Mouse (Mus musculus) MEL (cell line): ENCODE measurements at regions not wholly inside any gene's neighbourhood (a gene's known extent, or its start where the extent isn't known, plus 50 kb on each side); places are given as distances from the start of the nearest gene placed in this dataset.

ENCODE experiments used
- DNase-seq: peaks from one replicate; pipeline ENCODE4 v3.0.0; 2011; ENCODE audit warnings: low read depth, low spot score
- H3K27ac ChIP-seq: 2 replicates; pipeline ENCODE4 v1.5.1; 2012; ENCODE audit warnings: low read depth, mild to moderate bottlenecking, control low read depth, low read length, moderate library complexity; ENCODE audit not compliant: control insufficient read depth
- H3K27me3 ChIP-seq, 2 experiments: fragments of 150-350 bp in 1 of 2; sonication (generic) in 1 of 2; 2 replicates each; pipeline ENCODE4 v1.6.1; 2012; ENCODE audit warnings: low read length in 2 of 2, mild to moderate bottlenecking in 2 of 2, improper control_type of control experiment in 1 of 2, moderate library complexity in 1 of 2; ENCODE audit not compliant: insufficient read depth in 2 of 2, control insufficient read depth in 1 of 2
- H3K36me3 ChIP-seq, 2 experiments: 2 replicates each; pipeline ENCODE4 v1.6.1; 2012 to 2014; ENCODE audit warnings: low read length in 2 of 2, improper control_type of control experiment in 1 of 2, inconsistent platforms in 1 of 2, mild to moderate bottlenecking in 1 of 2; ENCODE audit not compliant: insufficient read depth in 2 of 2, control insufficient read depth in 1 of 2
- H3K4me1 ChIP-seq, 2 experiments: fragments of 150-350 bp in 1 of 2; sonication (generic) in 1 of 2; 2 replicates each; pipeline ENCODE4 v1.6.1; 2012; ENCODE audit warnings: low read length in 2 of 2, improper control_type of control experiment in 1 of 2, mild to moderate bottlenecking in 1 of 2; ENCODE audit not compliant: insufficient read depth in 2 of 2, control insufficient read depth in 1 of 2
- H3K4me3 ChIP-seq, 2 experiments: fragments of 150-350 bp in 1 of 2; sonication (generic) in 1 of 2; 2 replicates each; pipeline ENCODE4 v1.5.1; 2012; ENCODE audit warnings: low read depth in 2 of 2, low read length in 2 of 2, mild to moderate bottlenecking in 2 of 2, moderate library complexity in 2 of 2, control low read depth in 1 of 2, improper control_type of control experiment in 1 of 2; ENCODE audit not compliant: control insufficient read depth in 1 of 2, insufficient read depth in 1 of 2
- H3K79me2 ChIP-seq: 2 replicates; pipeline ENCODE4 v1.6.1; 2012; ENCODE audit warnings: mild to moderate bottlenecking, low read length, moderate library complexity; ENCODE audit not compliant: control insufficient read depth, poor library complexity, insufficient read depth
- H3K9ac ChIP-seq: 2 replicates; pipeline ENCODE4 v1.6.1; 2012; ENCODE audit warnings: low read depth, mild to moderate bottlenecking, control low read depth, low read length, moderate library complexity; ENCODE audit not compliant: control insufficient read depth, poor library complexity, severe bottlenecking
- H3K9me3 ChIP-seq: fragments of 150-350 bp; sonication (generic); replicated peaks from 2 replicates; pipeline ENCODE4 v1.6.1; 2012; ENCODE audit warnings: mild to moderate bottlenecking, low read length, improper control_type of control experiment, moderate library complexity; ENCODE audit not compliant: insufficient read depth
- BHLHE40 ChIP-seq: IDR thresholded peaks from 2 replicates; pipeline ENCODE4 v1.6.1; 2012; ENCODE audit warnings: low read depth, mild to moderate bottlenecking, inconsistent platforms, low read length, improper control_type of control experiment, borderline replicate concordance
- CHD1 ChIP-seq: IDR thresholded peaks from 2 replicates; pipeline ENCODE4 v1.6.1; 2012; ENCODE audit warnings: low read depth, mild to moderate bottlenecking, inconsistent platforms, low read length, improper control_type of control experiment
- CTCF ChIP-seq, 3 experiments: IDR thresholded peaks in 2 of 3; conservative IDR thresholded peaks in 1 of 3; 2 replicates each; pipeline ENCODE4 v1.5.1; 2011 to 2012; ENCODE audit warnings: low read length in 3 of 3, low read depth in 2 of 3, mild to moderate bottlenecking in 2 of 3, improper control_type of control experiment in 1 of 3, inconsistent platforms in 1 of 3, mixed read lengths in 1 of 3, moderate library complexity in 1 of 3; ENCODE audit not compliant: control insufficient read depth in 1 of 3, insufficient read depth in 1 of 3, poor library complexity in 1 of 3, severe bottlenecking in 1 of 3
- ELF1 ChIP-seq: IDR thresholded peaks from 2 replicates; pipeline ENCODE4 v1.6.1; 2014; ENCODE audit warnings: low read depth, mild to moderate bottlenecking, inconsistent platforms, low read length, improper control_type of control experiment, moderate library complexity
- GATA1 ChIP-seq: IDR thresholded peaks from 2 replicates; pipeline ENCODE4 v1.6.1; 2011; ENCODE audit warnings: low read depth, low read length, improper control_type of control experiment
- KAT2A ChIP-seq: conservative IDR thresholded peaks from 2 replicates; pipeline ENCODE4 v1.6.1; 2012; ENCODE audit warnings: low read depth, low read length, improper control_type of control experiment, inconsistent platforms
- MAFK ChIP-seq: IDR thresholded peaks from 2 replicates; pipeline ENCODE4 v1.6.1; 2011; ENCODE audit warnings: low read depth, mild to moderate bottlenecking, low read length, improper control_type of control experiment, borderline replicate concordance
- MYB ChIP-seq: IDR thresholded peaks from 2 replicates; pipeline ENCODE4 v1.6.1; 2011; ENCODE audit warnings: mild to moderate bottlenecking, low read depth, low read length, improper control_type of control experiment
- NELFE ChIP-seq: IDR thresholded peaks from 2 replicates; pipeline ENCODE4 v1.6.1; 2011; ENCODE audit warnings: low read depth, low read length, improper control_type of control experiment
- NRF1 ChIP-seq: IDR thresholded peaks from 2 replicates; pipeline ENCODE4 v1.6.1; 2014; ENCODE audit warnings: low read depth, mild to moderate bottlenecking, inconsistent platforms, low read length, improper control_type of control experiment, moderate library complexity; ENCODE audit not compliant: poor library complexity, insufficient read depth, severe bottlenecking
- POLR2AphosphoS2 ChIP-seq: IDR thresholded peaks from 2 replicates; pipeline ENCODE4 v1.6.1; 2011; ENCODE audit warnings: low read length, improper control_type of control experiment
- RAD21 ChIP-seq: IDR thresholded peaks from 2 replicates; pipeline ENCODE4 v1.6.1; 2011; ENCODE audit warnings: mild to moderate bottlenecking, low read depth, low read length, improper control_type of control experiment
- SIN3A ChIP-seq: IDR thresholded peaks from 2 replicates; pipeline ENCODE4 v1.6.1; 2012; ENCODE audit warnings: low read length, improper control_type of control experiment, inconsistent platforms
- TAL1 ChIP-seq: IDR thresholded peaks from 2 replicates; pipeline ENCODE4 v1.6.1; 2012; ENCODE audit warnings: mild to moderate bottlenecking, inconsistent platforms, low read length, moderate library complexity, mixed read lengths
- UBTF ChIP-seq: IDR thresholded peaks from 2 replicates; pipeline ENCODE4 v1.6.1; 2012; ENCODE audit warnings: low read depth, mild to moderate bottlenecking, inconsistent platforms, low read length, improper control_type of control experiment, moderate library complexity, borderline replicate concordance; ENCODE audit not compliant: insufficient read depth
- USF2 ChIP-seq, 2 experiments: IDR thresholded peaks; 2 replicates each; pipeline ENCODE4 v1.6.1; 2011 to 2012; ENCODE audit warnings: improper control_type of control experiment in 2 of 2, low read length in 2 of 2, borderline replicate concordance in 1 of 2, inconsistent platforms in 1 of 2, low read depth in 1 of 2, mild to moderate bottlenecking in 1 of 2; ENCODE audit not compliant: insufficient read depth in 1 of 2
- ZKSCAN1 ChIP-seq: IDR thresholded peaks from 2 replicates; pipeline ENCODE4 v1.6.1; 2012; ENCODE audit warnings: low read depth, mild to moderate bottlenecking, inconsistent platforms, low read length, improper control_type of control experiment, moderate library complexity
- ZMIZ1 ChIP-seq: IDR thresholded peaks from 2 replicates; pipeline ENCODE4 v1.6.1; 2012; ENCODE audit warnings: low read depth, mild to moderate bottlenecking, inconsistent platforms, low read length, improper control_type of control experiment, moderate library complexity

DNA sequence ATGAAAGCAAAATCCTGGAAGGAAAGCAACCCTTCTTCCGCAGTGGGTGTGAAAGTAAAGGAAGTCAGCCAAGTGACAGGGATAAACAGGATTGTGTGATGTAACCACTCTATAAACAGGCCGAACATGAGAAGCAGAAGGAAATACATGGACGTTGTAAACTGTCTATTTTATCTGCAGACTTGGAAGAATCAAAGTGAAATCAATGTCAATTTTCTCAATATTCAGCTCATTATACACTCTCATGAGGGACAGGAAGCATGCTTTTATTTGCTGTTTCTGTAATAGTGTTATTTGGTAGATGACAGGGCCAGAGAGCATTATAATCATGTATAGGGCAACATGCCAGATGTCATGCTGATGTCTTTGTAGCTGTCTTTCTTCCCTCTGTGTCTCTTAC, 443.5 kb upstream of the A1bg start:
- no peak for DNase-seq
- Histone ChIP-seq H3K27me3 (no peaks in the 10 kb centered on the region), H3K4me1 (no peaks in the 10 kb centered on the region), H3K36me3 (no peaks in the 10 kb centered on the region), H3K79me2 (no peaks in the 10 kb centered on the region), H3K9ac (no peak overlapping the region), H3K27ac (no peak overlapping the region), H3K9me3 (no peaks in the 10 kb centered on the region), H3K4me3 (no peak overlapping the region)
- TF ChIP-seq RAD21, result no peak
- no peak for TF ChIP-seq NELFE
- no peak for TF ChIP-seq MAFK
- no peak for TF ChIP-seq KAT2A
- no peak for TF ChIP-seq ZKSCAN1
- no peak for TF ChIP-seq MYB
- TF ChIP-seq CTCF (IDR thresholded peaks at IDR 0.05 in 2 of 3, conservative IDR thresholded peaks at IDR 0.05 in 1 of 3; ENCODE audit: control insufficient read depth in 1 of 3, insufficient read depth in 1 of 3, low read depth in 2 of 3, low read length in 3 of 3, poor library complexity in 1 of 3, severe bottlenecking in 1 of 3), result no peak

- Histone ChIP-seq H3K27ac (no peak overlapping the region), H3K36me3 (no peaks in the 10 kb centered on the region), H3K4me1 (no peaks in the 10 kb centered on the region), H3K9ac (no peak overlapping the region), H3K27me3 (no peaks in the 10 kb centered on the region), H3K9me3 (no peaks in the 10 kb centered on the region), H3K79me2 (no peaks in the 10 kb centered on the region), H3K4me3 (no peak overlapping the region)
- TF ChIP-seq ZKSCAN1, result no peak
- TF ChIP-seq SIN3A, result no peak
- TF ChIP-seq ZMIZ1, result no peak
- no peak for TF ChIP-seq MAFK
- TF ChIP-seq CHD1, result no peak
- TF ChIP-seq USF2 (IDR thresholded peaks at IDR 0.05; ENCODE audit: borderline replicate concordance in 1 of 2, insufficient read depth in 1 of 2, low read depth in 1 of 2, low read length in 2 of 2), result no peak
- TF ChIP-seq TAL1, result no peak
- no peak for TF ChIP-seq NRF1
- TF ChIP-seq ELF1, result no peak
- DNase-seq, result no peak
Observed at GRCm38 (mm10) chr15:61365511-61365910, 442.7 kb upstream of the A1bg start.

DNA sequence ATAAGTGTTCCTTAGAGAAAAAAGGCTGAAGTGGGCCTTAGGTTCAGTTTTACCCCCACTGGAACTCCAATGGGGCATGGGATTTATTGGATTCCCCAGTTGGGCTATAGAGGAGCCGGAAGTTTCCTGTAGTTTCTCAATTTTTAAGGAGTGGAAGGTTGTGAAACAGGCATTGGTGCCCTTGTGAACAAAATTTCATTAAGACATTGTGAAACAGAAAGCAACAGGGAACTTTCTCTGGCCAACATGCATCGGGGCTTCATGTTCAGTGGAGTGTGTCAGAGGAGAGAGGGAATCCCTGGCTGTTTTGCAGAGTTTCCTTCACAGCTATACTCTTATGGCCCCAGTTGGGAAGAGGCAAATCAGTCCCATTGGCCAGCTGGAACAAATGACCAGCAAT, 441.6 kb upstream of the A1bg start:
- H3K27ac ChIP-seq, result no peak overlapping the region
- no peaks in the 10 kb centered on the region for H3K36me3 ChIP-seq
- no peaks in the 10 kb centered on the region for H3K9me3 ChIP-seq
- no peaks in the 10 kb centered on the region for H3K4me1 ChIP-seq
- TF ChIP-seq GATA1 (no peak), RAD21 (no peak), NRF1 (no peak), UBTF (no peak), USF2 (IDR thresholded peaks at IDR 0.05; ENCODE audit: borderline replicate concordance in 1 of 2, insufficient read depth in 1 of 2, low read depth in 1 of 2, low read length in 2 of 2) (no peak), NELFE (no peak), ELF1 (no peak), ZKSCAN1 (no peak), POLR2AphosphoS2 (no peak), BHLHE40 (no peak)
- no peak for DNase-seq
- no peaks in the 10 kb centered on the region for H3K27me3 ChIP-seq
- no peaks in the 10 kb centered on the region for H3K79me2 ChIP-seq
- no peak overlapping the region for H3K9ac ChIP-seq
- H3K4me3 ChIP-seq, result no peak overlapping the region
